Mouse (Mus musculus): ENCODE data around the gene Atf7. TPM values are rescaled to one million over a fixed set of nuclear protein-coding genes. Genes with fewer than 3 reads are reported as not detected.

The Atf7 gene
- polyA plus RNA-seq, 1 experiment: 50.7 TPM

DNA sequence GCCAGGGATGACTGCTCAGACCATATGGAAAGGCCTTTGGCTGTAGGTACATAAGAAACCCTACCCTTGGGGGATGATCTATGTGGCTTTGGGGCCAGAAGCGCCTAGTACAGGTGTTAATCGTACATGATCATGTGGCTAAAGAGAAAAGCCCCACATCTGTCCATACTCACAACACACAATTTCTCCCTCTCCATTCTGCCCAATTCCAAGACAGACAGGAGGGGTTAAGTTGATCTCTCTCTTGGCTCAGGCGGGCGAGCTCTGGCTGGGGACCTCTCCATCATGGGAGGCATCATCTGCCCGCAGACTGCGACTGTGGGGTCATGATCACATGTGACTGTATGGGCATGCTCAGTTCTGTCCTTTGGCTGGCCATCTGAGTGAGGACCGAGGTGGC is 91.3 kb downstream of the Atf7 start:
- H3K4me3 ChIP-seq (ENCODE audit: insufficient read depth, low read length): no peak overlapping the region
- TF ChIP-seq CTCF (IDR thresholded peaks at IDR 0.05; ENCODE audit: extremely low read depth, insufficient read depth, low read length) (no peak), POLR2A (IDR thresholded peaks at IDR 0.05; ENCODE audit: extremely low read depth, insufficient read depth, low read length) (no peak)
- no peak overlapping the region for H3K27ac ChIP-seq (ENCODE audit: insufficient read depth, low read length)
- no peaks in the 10 kb centered on the region for H3K4me1 ChIP-seq (ENCODE audit: control insufficient read depth, insufficient read depth, low read length)

DNA sequence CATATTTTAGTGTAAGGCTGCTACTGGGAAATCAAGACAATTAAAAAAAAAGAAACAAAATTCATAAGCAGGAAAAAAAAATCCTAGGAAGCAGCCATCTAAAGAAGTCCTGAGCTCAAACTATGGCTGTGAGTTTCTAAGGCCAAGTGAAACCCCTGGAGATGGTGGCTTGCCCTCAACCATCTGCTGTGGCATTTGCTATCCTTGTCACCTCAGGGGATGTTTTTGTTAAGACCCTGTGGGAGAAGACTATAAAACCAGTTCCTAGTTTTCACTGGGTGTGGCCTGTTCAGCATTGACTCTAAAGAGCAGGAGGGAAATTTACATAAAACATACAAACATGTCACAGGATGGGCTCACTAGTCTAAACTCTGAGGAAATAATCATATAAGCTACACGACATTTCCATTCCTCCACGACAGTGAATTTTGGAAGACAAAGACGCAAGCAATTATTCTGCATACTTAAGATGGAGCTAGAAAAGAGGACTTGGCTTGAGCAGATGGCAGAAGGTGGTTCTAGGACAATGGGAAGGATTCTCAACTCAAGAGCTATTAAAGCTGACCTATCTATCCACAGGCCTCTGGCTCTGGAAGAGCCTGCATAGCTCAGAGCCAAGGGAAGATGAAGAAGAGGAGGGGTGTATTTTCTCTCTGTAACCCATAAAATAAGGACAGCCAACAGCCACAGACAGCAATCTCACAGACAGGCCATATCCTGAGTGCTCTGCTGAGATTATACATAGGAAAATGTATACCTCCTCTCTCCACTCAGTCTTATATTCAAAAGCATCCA is 93.0 kb downstream of the Atf7 start:
- Histone ChIP-seq H3K4me3 (ENCODE audit: insufficient read depth, low read length) (no peak overlapping the region), H3K4me1 (ENCODE audit: control insufficient read depth, insufficient read depth, low read length) (no peaks in the 10 kb centered on the region), H3K27ac (ENCODE audit: insufficient read depth, low read length) (no peak overlapping the region)
- no peak for TF ChIP-seq POLR2A (IDR thresholded peaks at IDR 0.05; ENCODE audit: extremely low read depth, insufficient read depth, low read length)
- TF ChIP-seq CTCF (IDR thresholded peaks at IDR 0.05; ENCODE audit: extremely low read depth, insufficient read depth, low read length): no peak

DNA sequence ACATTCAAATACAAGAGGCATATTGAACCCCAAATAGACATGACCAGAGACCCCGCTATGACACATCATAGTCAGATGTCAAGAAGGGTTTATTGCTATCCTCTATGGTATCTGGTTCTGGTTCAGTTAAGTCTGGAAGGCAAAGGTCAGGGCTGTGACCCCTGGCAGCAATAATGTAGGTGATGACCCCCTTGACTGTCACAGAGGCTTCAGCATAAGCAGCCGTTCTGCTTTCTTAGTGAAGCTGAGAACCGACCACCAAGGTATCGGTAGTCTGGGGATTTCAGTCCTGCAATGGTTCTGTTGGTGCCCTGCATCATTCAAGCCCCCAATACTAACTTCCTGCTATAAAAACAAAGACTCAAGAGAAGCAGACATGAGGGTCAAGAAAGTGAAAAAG is 93.7 kb downstream of the Atf7 start:
- no peak for TF ChIP-seq CTCF (IDR thresholded peaks at IDR 0.05; ENCODE audit: extremely low read depth, insufficient read depth, low read length)
- no peak for TF ChIP-seq POLR2A (IDR thresholded peaks at IDR 0.05; ENCODE audit: extremely low read depth, insufficient read depth, low read length)
- no peak overlapping the region for H3K27ac ChIP-seq (ENCODE audit: insufficient read depth, low read length)
- no peaks in the 10 kb centered on the region for H3K4me1 ChIP-seq (ENCODE audit: control insufficient read depth, insufficient read depth, low read length)

DNA sequence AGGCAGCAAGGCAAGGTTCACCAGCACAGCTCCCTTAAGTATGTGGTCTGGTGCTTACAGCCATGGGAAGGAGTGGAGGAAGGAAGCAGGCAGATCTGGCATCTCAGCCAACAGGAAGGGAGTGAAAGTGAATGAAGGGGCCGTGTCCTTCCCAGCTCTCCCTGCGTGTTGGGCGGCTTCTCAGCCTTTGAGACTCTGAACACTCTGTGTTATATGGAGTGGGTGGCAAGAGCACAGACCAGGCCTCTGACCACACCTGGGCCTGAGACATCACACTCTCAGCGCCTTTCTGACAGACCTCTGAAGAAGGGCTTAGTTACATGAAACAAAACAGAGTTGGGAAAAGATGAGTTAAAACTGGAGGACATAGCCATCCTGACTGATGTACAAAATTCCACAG is 94.7 kb downstream of the Atf7 start:
- no peak overlapping the region for H3K27ac ChIP-seq (ENCODE audit: insufficient read depth, low read length)
- no peak for TF ChIP-seq CTCF (IDR thresholded peaks at IDR 0.05; ENCODE audit: extremely low read depth, insufficient read depth, low read length)
- no peak for TF ChIP-seq POLR2A (IDR thresholded peaks at IDR 0.05; ENCODE audit: extremely low read depth, insufficient read depth, low read length)
- no peak overlapping the region for H3K4me3 ChIP-seq (ENCODE audit: insufficient read depth, low read length)
- H3K4me1 ChIP-seq (ENCODE audit: control insufficient read depth, insufficient read depth, low read length): no peaks in the 10 kb centered on the region

More for the DNA sequence above, 93.7 kb downstream of the Atf7 start:
- H3K4me3 ChIP-seq (ENCODE audit: insufficient read depth, low read length): no peak overlapping the region

DNA sequence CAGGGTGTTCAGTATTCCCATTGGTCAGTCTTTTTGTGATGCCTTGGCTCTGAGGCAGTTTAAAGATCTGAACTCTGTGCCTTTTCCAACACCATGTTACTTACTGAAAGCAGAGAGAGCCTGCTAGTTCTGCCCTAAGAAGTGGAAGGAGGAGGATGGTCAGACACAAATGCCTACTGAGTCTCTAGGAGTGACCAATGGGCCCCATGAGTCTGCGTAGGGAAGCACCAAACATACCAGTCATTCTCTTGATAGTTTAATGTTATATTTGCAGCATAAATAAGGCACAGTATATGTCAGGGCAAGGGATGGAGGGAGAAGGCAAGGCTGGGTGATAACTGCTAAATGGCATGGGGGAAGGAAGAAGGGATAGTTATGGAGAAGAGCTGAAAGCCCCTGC is 96.9 kb downstream of the Atf7 start:
- Histone ChIP-seq H3K4me1 (ENCODE audit: control insufficient read depth, insufficient read depth, low read length) (no peaks in the 10 kb centered on the region), H3K27ac (ENCODE audit: insufficient read depth, low read length) (no peak overlapping the region), H3K4me3 (ENCODE audit: insufficient read depth, low read length) (no peak overlapping the region)
- no peak for TF ChIP-seq POLR2A (IDR thresholded peaks at IDR 0.05; ENCODE audit: extremely low read depth, insufficient read depth, low read length)
- TF ChIP-seq CTCF (IDR thresholded peaks at IDR 0.05; ENCODE audit: extremely low read depth, insufficient read depth, low read length): no peak

DNA sequence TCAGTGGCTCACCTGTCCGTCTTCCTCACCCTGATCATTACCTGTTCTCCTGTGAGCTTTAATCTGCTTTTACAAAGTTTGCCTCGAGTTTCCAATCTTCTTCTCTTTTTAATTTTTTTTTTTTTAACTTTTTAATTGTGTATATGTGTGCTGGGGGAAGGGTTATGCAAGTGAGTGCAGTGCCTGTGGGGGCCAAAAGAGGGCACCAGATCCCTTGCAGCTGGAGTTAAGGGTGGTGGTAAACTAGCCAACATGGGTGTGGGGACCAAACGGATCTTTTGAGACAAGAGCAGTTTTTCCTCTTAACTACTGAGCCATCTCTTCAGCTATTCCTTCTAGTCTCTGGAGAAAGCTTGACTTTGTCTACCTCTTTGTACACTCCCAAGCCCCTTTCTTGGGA is 97.3 kb downstream of the Atf7 start:
- Histone ChIP-seq H3K4me3 (ENCODE audit: insufficient read depth, low read length) (no peak overlapping the region), H3K27ac (ENCODE audit: insufficient read depth, low read length) (no peak overlapping the region), H3K4me1 (ENCODE audit: control insufficient read depth, insufficient read depth, low read length) (no peaks in the 10 kb centered on the region)
- TF ChIP-seq CTCF (IDR thresholded peaks at IDR 0.05; ENCODE audit: extremely low read depth, insufficient read depth, low read length) (peak; percentile 53), POLR2A (IDR thresholded peaks at IDR 0.05; ENCODE audit: extremely low read depth, insufficient read depth, low read length) (no peak)

DNA sequence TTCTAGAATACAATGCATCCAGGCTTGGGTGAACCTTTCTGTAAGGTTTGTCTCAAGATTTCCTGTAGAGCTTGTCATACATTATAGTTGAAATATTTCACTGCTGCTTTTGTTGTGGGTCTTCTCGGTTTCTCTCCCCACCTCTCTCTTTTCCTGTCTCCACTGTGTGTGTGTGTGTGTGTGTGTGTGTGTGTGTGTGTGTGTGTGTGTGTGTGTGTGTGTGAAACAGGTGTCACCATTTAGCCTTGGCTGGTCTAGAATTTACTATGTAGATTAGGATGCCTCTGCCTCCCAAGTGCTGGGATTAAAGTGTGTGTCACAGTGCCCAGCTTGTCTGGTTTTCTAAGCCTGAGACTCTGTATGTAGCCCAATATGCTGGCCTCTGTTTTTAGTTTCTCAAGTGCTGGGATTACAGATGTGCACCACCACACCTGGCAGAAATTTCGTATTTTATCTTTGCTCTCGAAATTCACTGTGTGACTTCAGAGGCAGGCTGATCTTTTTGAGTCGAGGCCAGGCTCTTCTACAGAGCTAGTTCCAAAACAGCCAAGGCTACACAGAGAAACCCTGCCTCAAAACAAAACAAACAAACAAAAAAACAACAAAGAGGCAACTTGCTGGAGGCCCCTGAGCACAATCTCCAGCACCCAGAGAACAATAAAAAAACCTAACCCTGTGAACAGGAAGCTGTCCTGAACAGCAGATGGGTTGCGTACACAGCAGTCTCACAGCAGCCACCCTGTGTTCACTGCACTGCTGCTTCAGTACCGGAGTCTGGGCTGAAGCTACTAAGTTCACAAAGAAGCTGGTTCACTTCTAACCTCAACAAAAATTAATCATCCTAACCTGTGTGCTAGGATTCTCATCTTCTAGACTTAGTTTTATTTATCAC is 98.9 kb downstream of the Atf7 start:
- TF ChIP-seq CTCF (IDR thresholded peaks at IDR 0.05; ENCODE audit: extremely low read depth, insufficient read depth, low read length) (no peak), POLR2A (IDR thresholded peaks at IDR 0.05; ENCODE audit: extremely low read depth, insufficient read depth, low read length) (no peak)
- no peaks in the 10 kb centered on the region for H3K4me1 ChIP-seq (ENCODE audit: control insufficient read depth, insufficient read depth, low read length)
- H3K4me3 ChIP-seq (ENCODE audit: insufficient read depth, low read length): no peak overlapping the region
- H3K27ac ChIP-seq (ENCODE audit: insufficient read depth, low read length): no peak overlapping the region

DNA sequence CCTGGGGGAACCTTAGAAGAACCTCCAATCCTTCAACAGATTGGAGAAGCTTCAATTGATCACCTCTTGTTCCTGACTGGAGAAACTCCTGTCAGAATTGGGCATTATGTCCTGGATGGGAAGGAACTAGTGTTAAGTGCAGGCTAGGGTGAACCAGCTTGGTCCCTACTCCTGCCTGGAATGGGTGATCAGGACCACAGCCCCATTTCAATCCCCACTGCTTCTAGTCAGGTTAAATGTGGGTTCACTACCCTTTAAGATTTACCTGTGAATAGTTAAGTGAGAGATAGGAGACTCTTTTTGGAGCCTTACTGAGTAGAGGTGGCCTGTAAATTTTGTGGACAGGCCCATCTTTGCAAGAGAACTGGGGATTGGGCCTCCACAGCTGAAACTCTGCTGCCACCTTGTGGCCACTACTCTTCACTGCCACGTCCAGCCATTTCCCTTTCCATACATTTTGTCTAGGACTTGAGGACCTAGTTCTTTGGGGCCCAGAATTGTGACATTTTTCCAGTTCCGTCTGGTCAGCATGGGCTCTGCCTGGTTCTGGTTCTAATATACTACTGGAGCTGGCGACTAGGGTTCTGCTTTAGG is 100.3 kb downstream of the Atf7 start, which contains the start of gene Npff:
Gene Npff (minus strand): TSS at position 51 of the 594 bp plus-strand sequence.
- TF ChIP-seq POLR2A (IDR thresholded peaks at IDR 0.05; ENCODE audit: extremely low read depth, insufficient read depth, low read length): no peak
- peak; percentile 91 for TF ChIP-seq CTCF (IDR thresholded peaks at IDR 0.05; ENCODE audit: extremely low read depth, insufficient read depth, low read length)
- no peak within 1 kb of the TSS for H3K4me3 ChIP-seq (ENCODE audit: insufficient read depth, low read length)
- no peaks in the 10 kb centered on the region for H3K4me1 ChIP-seq (ENCODE audit: control insufficient read depth, insufficient read depth, low read length)
- no peak within 1 kb of the TSS for H3K27ac ChIP-seq (ENCODE audit: insufficient read depth, low read length)

DNA sequence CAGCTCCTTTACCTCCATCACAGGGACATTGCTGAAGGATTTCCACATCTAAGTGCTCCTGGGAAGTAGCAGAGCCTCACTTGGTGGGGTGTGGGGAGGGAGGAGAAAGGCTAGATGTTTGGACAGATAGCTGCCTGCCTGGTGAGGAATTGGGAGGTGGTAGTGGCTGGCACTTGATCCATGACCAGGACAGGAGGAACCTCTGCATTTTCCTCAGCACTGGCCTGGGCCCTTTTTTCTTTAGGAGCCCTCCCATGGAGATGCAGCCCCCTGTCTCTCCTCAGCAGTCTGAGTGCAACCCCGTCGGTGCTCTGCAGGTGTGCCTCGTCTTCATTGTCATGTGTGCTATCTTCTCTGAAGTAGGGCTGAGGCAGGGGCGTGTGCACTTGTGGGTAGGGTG is 103.8 kb downstream of the Atf7 start:
- TF ChIP-seq CTCF (IDR thresholded peaks at IDR 0.05; ENCODE audit: extremely low read depth, insufficient read depth, low read length) (no peak), POLR2A (IDR thresholded peaks at IDR 0.05; ENCODE audit: extremely low read depth, insufficient read depth, low read length) (no peak)
- Histone ChIP-seq H3K4me3 (ENCODE audit: insufficient read depth, low read length) (no peak overlapping the region), H3K4me1 (ENCODE audit: control insufficient read depth, insufficient read depth, low read length) (no peaks in the 10 kb centered on the region), H3K27ac (ENCODE audit: insufficient read depth, low read length) (no peak overlapping the region)

Measured in cortical plate, adult 2 months (tissue).